Mouse (Mus musculus): Measurements from ENCODE around the gene Mydgf. TPM values are rescaled to one million over a fixed set of nuclear protein-coding genes. Genes with fewer than 3 reads are reported as not detected.

The Mydgf gene
- total RNA-seq, 2 experiments from 2014 or later = 33.2 to 34.6 TPM

DNA sequence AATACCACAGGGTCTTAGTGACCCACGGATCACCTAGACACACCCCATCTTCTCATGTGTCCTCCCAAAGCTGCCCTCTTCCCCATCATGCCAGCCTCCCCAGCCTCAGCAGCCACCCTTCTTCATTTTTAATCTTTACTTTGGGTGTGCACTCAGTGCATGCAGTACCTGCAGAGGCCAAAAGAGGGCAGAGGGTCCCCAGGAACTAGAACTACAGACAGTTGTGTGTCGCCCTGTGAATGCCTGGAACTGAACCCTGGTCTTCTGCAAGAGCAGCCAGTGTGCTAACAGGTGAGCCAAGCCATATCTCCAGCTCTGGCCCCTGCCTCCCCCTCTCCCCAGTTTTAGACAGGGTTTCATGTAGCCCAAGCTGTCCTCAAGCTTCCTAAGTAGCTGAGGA, 13.1 kb upstream of the Mydgf start:
- intact Hi-C loops (cut with DNase I) = loop anchor here (2.0 kb wide), 1 partner anchor 58 kb away; no protein-coding TSS in a partner anchor
- no peak for DNase-seq

DNA sequence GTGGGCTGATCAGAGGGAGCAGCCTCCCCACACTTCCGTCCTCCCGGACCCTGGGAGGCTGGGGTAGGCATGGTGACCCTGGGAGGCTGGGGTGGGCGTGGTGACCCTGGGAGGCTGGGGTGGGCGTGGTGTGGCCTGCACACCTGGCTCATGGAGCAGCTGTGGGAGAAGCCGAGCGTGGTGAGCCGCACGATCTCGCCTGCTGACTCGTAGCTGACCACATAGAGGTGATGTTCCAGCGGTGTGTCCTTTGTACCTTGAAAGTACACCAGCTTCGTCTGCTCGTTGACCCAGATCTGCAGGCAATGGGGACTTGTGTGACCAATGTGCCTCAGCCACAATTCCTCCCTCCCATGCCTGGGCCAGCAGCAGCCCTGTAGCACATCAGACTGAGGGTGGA, 11.0 kb upstream of the Mydgf start:
- DNase-seq = no peak
- intact Hi-C loops (cut with DNase I) = no loop called here

DNA sequence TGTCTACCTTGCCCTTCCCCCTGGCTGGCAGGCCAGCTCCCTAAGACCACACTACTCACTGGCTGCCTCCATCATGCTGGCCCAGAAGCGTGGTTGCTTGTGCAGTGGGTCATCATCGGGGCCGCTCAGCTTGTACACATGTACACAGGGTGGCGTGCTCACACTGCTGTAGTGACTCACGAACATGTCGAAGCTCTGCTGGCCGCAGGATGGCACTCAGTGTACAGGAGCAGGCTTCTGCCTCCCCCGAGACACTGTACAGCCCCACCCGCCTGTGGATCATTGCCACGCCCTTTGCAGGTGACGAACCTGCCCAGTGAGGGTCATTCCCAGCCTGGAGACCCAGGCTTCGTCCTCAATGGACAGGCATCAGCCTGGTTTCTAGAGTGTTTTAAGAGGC, 10.6 kb upstream of the Mydgf start:
- intact Hi-C loops (cut with DNase I) = no loop called here
- DNase-seq = no peak

DNA sequence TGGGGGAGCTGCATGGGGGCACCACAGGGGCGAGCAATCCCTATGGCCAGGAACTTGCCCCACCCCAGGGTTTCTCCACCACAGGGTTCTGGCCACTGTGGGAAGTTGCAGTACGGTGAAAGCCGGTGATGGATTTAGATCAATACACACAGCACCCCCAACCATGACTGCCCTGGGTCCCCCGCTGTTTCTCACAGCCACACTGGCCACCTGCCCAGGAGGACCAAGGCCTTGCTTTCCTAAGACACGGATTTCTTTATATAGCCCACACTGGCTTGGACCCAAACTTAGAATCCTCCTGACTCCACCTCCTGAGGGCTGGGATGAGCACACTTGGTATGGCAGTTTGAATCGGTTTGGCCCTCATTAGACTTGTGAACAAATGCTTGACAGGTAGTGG, 7.5 kb upstream of the Mydgf start:
- intact Hi-C loops (cut with DNase I) = no loop called here
- no peak for DNase-seq

DNA sequence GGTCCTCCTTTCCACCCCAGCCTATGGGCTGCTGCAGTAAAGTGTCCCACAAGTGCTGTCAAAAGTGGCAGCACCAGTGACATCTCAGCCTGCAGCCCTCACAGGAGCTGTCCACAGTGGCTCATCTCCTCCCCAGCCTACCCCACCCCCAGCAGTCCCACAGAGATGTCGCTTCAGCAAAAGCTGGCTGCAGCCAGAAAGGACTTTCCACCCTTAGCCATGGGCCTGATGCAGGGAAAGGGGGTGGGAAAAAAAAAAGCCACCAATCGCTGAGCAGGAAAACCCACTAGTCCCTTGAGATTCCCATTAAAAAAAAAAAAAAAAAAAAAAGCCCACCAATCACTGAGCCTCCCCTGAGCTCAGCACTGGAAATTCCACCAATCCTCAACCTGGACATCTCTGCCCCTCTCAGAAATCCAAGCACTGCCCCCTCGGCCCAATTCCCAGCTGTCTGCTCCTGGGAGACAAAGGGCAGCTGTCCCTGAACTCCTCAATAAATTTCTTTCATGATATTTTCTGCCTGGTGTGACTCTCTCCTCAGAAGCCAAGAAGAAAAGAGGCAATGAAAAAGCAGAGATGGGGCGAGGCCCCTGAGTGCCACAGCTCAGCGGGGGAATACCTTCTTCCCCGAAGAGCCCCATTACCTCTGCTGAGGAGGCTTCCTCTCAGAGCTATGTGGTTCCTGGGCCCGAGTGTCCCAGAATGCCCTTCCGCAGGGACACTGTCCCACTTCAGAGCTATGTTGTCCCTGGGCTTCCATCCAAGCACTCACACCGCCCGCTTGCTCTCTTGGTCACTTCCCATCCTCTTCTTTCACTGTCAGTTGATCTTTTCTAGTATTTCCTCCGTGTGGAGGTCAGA, 1.8 kb upstream of the Mydgf start:
- peak; percentile 75 to 76 for DNase-seq
- intact Hi-C loops (cut with DNase I) = no loop called here

DNA sequence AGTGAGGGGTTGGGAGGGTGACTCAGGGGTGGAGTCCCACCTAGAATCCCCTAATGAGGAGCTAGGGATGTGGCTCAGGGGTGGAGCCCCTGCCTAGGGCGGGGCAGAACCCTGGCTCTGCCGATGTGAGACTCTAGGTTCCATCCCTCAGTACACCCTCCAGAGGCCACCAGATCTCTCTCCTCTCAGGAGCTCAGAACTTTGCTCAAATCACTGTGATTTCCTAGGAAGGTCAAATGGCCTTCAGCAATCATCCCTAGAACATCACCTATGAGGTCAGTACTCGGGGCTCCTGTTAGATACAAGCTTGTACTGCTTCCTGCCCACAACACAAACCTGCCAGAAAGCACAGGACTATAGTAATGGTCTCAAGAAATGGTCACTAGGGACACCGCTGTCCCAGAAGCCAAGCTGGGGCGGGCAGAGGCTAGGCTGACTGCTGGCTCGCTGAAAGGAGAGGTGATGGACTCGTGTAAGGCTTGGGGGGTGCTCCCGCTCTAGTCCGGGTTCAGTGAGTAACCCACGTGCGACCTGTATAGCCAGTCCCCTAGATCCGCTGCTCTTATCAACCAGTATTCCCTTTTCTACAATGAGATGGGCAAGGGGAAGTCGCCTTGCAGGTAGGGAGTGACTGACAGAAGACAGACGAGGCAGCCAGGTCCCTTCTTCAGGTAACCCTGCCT, 604 bp downstream of the Mydgf start:
- intact Hi-C loops (cut with DNase I) = no loop called here
- DNase-seq = no peak

DNA sequence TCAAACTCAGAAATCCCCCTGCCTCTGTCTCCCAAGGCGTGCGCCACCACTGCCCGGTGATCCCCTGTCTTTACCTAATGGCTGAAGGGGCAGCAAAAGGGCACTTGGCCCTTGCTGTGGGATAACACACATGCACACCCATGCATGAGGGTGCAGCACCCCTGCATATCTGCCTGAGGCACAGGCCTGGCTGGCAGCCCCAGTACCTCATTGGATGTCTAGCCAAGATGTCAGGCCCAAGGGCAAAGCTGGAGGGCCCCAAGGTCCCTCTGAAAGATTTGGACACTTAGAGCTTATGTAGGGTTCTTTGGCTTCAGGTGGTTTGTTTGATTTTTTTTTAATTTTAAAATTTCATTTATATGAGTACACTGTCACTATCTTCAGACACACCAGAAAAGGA, 8.3 kb downstream of the Mydgf start:
- DNase-seq = no peak
- intact Hi-C loops (cut with DNase I) = no loop called here

DNA sequence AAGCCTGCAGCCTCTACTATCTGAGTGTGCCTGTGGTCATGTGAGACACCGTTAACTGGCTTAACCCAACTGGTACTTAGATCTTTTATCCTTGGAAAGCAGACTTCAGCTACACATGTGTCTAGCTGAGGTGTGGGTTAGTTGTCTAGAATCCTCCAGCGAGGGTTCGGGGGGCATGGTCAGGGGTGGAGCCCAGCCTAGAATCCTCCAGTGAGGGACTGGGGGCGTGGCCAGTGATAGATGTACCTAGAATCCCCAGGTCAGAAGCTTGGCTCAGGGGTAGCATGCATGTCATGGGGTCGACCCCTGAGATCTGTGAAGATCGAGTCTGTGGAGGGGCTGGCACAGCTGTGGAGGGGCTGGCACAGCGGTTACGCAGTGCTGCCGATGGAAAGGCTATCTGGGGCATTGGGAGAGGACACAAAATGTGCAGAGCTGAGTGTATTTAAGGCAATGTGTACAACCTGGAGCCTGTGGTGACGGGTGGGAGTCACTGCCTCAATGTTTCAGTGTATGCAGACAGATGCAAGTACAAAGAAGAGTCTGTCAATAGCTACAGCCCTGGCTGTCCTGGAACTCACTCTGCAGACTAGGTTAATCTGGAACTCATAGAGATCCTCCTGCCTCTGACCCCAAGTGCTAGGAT, 10.2 kb downstream of the Mydgf start:
- intact Hi-C loops (cut with DNase I) = no loop called here
- DNase-seq = no peak

DNA sequence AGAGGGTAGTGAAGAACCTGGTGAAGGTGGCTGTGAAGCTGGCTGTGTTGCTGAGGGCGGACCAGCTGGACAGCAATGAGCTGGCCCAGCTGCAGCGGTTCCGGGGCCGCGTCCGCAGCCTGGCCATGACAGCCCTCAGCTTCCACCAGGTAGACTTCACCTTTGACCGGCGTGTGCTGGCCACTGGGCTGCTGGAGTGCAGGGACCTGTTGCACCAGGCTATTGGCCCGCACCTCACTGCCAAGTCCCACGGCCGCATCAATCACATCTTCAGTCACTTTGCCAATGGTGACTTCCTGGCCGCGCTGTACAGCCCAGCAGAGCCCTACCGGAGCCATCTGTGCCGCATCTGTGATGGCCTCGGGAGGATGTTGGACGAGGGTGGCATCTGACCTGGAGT, 11.8 kb downstream of the Mydgf start:
- DNase-seq = no peak
- intact Hi-C loops (cut with DNase I) = no loop called here

DNA sequence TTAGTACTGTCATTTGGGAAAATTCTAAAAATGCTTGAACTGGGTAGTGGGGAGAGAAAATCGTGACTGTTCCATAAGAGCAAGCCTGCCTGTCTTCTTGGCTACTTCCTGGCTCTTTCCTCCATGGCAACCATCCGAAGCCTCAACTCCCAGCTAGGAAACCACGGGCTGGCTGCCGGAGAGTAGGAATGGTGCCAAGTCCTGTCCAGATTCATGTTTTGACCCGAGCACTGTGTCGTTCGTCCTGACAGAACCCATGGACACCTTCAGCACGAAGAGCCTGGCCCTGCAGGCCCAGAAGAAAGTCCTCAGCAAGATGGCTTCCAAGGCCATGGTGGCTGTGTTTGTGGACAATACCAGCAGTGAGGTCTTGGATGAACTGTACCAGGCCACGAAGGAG, 12.3 kb downstream of the Mydgf start:
- no peak for DNase-seq
- intact Hi-C loops (cut with DNase I) = no loop called here

DNA sequence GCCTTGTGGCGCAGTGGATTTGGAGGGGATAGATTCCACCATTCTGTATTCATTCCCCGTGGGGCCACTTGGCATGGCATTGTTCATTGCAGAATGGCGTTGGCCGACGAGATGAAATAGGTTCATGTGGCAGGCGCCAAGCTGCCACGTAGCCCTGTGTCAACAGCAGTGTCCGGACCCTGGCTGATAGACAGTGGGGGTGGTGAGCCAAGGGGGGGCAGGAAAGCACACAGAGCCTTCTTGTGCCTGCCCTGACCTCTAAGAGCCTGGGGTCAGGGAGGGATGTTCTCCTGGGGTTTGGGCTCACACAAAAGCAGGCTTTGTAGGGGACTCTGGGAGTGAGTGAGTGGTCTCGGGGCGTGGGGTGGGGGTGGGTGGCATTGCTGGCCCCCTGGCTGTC, 13.1 kb downstream of the Mydgf start:
- DNase-seq = no peak
- intact Hi-C loops (cut with DNase I) = no loop called here

DNA sequence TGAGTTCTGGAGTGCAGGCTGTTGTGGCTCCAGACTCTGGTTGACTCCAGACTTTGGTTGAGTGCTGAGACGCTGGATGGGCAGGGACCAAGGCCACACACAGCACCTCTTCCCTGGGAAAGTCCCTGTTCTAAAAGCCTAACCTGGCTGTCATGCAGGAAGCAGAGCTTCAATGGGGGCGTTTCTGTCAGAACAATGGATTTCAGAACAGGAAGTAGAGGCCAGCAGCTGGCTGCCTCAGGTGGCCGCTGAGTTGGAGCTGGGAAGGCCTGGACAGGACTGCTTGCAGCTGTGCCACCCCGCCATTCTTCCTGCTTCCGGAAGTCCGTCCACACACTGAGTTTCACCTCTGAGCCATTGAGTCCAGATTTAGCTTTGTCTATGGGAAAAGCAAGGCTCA, 13.9 kb downstream of the Mydgf start:
- DNase-seq = peak; percentile 33 to 42
- intact Hi-C loops (cut with DNase I) = no loop called here

DNA sequence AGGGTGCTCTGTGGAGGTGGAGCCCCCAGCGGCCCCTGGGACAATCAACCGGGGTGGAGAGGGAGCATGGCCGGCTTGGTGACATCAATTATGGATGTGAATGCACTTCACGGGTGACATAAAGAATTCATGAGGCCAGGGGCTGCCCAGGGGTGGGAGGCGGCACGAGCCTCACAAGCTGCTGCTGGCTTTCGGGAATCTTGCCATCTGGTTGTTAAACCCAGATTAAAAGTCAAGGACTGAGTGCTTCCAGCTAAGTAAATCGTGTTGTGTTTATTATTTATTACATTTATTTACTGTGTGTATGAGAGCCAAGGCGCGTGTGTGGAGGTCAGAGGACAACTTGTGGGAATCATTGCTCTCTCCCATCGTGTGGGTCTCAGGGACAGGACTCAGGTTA, 18.0 kb downstream of the Mydgf start:
- no peak for DNase-seq
- intact Hi-C loops (cut with DNase I) = no loop called here

DNA sequence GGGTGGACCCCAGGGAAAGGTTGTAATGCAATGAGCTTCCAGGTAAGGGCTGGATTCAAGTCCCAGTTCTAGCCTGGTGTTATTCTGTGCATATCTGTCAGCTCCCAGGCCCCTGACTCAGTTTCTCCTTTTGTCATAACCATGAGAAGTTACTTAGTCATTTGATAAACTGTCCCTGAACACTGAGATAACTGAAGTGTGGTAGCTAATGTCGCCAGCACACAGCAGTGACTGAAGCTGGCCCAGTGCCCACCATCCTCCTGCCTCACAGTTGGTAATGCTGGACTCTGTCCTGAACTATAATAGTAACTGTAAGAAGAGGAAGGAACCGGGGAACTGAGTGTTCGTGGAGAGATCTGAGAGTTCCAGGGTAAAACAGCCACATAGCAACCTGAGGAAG, 19.2 kb downstream of the Mydgf start:
- intact Hi-C loops (cut with DNase I) = no loop called here
- DNase-seq = no peak

DNA sequence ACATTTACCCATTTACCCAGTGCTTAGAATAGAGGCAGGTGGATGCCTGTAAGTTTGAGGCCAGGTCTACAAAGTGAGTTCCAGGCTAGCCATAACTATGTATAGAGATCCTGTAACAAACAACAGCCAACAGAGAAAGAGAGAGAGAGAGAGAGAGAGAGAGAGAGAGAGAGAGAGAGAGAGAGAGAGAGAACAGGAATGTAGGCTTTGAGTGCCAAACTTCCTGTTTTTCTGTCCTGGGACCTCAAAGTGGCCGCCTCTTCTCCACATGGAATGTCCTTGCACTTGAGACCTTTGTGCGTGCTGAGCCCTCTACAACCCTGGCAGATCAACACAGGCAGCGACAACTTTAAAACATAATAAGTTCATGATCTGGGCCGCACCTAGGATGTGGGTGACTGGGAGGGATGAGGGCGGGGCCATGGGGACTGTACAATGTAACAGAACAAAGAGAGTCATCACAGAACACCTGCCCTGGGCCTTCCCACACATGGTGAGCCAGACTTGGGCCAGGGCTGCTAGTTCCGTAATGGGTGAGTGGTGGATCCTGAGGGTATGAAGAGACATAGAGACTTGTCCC, 20.1 kb downstream of the Mydgf start:
- no peak for DNase-seq
- intact Hi-C loops (cut with DNase I) = no loop called here

DNA sequence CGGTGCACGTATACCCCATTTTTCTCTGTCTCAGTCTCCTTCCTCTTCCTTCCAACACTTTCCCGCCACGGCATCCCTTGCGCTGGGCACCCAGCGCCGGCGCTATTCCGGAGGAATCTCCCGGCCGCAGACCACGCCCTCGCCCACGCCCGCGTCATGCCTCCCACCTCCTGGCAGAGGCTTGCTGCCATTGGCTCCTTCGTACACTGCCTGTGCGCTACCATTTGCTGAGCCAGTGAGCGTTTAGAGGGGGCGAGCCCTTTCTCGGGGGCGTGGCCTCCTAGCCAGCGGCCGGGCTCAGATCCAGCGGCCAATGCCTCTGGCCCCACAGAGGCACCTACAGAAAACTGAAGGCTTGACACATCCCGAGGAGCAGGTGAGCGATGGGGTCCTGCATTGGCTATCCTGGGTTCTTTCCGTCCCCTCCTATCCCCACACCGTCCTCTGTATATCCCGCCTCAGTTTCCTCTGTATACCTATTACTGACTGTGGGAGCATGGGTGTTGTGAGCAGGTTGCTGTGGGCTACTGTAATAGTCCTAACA, 21.4 kb downstream of the Mydgf start, which contains the start of gene Tnfaip8l1:
Tnfaip8l1 (plus strand) TSS at position 247 of the 544 bp plus-strand sequence.
- intact Hi-C loops (cut with DNase I) = no loop called here
- peak; percentile 94 to 96 for DNase-seq

DNA sequence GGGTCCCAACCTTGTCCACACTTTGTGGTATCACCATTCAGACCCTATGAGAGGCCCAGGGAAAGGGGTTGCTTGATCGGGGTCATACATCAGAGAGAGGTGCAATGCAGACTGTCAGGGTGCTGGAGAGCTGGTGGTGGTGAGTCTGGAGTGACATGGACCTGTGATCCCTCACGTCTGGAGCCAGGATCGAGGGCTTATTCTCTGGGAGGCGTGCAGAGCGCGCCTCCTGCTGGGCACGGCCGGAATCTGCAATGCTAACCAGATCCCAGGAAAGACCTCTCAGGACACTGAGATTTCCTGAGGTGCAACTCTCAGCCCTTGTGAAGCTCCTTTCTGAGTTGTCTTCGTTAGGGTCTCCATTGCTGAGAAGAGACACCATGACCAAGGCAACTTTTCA, 24.0 kb downstream of the Mydgf start:
- intact Hi-C loops (cut with DNase I) = loop anchor here (1.0 kb wide), 1 partner anchor 27 kb away; no protein-coding TSS in a partner anchor

DNA sequence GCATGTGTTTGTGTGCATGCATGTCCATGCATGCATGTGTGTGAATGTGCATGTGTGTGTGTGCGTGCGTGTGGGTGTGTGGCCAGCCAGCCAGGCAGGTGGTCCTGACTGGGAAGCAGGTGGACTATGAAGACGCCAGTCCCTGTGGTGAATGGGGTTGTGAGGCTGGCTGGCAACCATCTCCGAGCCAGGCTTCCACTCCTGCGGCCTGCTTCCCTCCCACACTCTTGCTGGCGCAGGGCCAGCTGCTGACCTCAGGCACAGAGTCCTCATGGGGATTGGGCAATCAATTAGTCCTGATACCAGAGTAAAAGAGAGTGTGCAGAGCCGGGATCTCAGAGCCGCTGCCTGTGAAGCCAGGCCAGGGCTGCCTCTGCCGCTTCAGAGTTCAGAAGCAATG, 30.1 kb downstream of the Mydgf start:
- intact Hi-C loops (cut with DNase I) = no loop called here
- peak; percentile 67 to 73 for DNase-seq

More for the DNA sequence above, 24.0 kb downstream of the Mydgf start:
- DNase-seq = peak; percentile 76 to 81

DNA sequence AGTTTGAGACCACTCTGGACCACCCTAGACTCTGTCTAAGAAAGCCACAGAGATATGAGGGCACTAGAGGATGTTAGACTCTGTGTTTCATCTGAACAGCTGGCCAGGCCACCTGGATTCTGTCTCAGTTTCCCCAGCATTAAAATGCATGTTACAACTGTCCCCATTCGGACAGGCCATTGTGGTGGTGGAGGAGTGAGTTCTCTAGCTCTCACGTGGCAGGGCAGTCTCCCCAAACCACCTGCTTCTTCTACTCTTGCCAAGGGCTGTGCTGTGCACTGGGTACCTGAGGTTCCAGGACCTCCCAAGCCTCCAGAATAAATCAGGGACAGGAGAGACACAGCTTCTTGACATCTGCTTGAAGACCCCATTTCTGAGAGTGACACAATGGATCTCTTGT, 33.8 kb downstream of the Mydgf start:
- intact Hi-C loops (cut with DNase I) = no loop called here
- no peak for DNase-seq

DNA sequence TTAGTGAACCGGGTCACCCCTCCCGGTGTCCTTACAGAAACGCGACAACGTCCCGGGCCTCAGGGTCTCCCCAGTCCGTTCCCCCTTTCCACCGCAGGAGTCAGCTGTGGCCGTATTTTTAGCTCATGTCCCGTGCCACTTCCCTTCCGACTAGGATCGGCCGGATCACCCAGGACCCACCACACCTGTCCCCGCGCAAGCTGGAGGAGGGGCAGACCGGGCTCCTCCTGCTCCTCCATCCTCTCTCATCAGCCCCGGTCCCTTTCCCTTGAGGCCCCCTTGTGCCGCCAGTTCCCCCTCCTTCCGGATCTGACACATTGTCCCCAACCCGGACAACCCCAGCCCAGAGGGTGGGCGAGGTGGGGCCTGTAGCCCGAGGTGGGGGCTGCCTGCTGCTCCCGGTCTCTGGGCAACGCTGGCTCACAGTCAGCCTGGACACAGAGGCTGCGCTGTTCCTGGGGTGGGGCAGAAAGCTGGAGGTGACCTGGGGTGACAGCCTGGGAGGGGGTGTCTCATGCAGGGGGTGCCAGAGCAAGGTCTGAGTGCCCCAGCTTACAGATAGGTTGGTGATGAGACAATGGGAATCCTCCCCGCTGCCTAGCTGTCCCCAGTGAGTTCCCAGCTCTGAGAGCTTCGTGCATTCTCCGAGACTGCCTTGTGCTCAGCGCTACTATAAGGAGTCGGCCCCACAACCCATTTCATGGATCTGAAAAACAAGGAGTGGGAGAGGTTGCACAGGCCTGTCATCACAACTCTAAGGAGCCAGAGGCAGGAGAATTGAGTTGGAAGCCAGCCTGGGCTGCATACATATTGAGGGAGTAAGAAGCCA, 34.7 kb downstream of the Mydgf start:
- DNase-seq = no peak
- intact Hi-C loops (cut with DNase I) = no loop called here

Data from heart, postnatal 14 days (tissue).